Mouse (Mus musculus): ENCODE measurements around the gene Mpz. TPM values are rescaled to one million over a fixed set of nuclear protein-coding genes. Genes with fewer than 3 reads are reported as not detected.

Mpz gene
- polyA plus RNA-seq, 1 experiment from 2014 or later = not detected

- 80% methylated on average over 7 of the region's 8 CpGs for WGBS (ENCODE audit: missing documents)
- Histone ChIP-seq H3K79me2 (ENCODE audit: inconsistent target) (peaks cover 65% of the 10 kb centered on the region), H3K27ac (no peak overlapping the region), H3K36me3 (ENCODE audit: inconsistent target) (no peaks in the 10 kb centered on the region), H3K4me3 (ENCODE audit: inconsistent target) (no peak overlapping the region)
Observed at GRCm38 (mm10) chr1:171189046-171189445, 38.5 kb downstream of the Mpz start.

- no peak overlapping the region for H3K27ac ChIP-seq
- 80% methylated on average over 12 of the region's 14 CpGs for WGBS (ENCODE audit: missing documents)
Observed at GRCm38 (mm10) chr1:171189476-171190114, 39.1 kb downstream of the Mpz start.

GRCm38 (mm10) chr1:171190832-171191231 lies 40.3 kb downstream of the Mpz start:
- 97% methylated on average over 9 of the region's 9 CpGs for WGBS (ENCODE audit: missing documents)
- no peak overlapping the region for H3K27ac ChIP-seq

More at GRCm38 (mm10) chr1:171189476-171190114, 39.1 kb downstream of the Mpz start:
- H3K79me2 ChIP-seq (ENCODE audit: inconsistent target) = peaks cover 70% of the 10 kb centered on the region
- no peak overlapping the region for H3K4me3 ChIP-seq (ENCODE audit: inconsistent target)
- no peaks in the 10 kb centered on the region for H3K36me3 ChIP-seq (ENCODE audit: inconsistent target)

GRCm38 (mm10) chr1:171192283-171192682 lies 41.8 kb downstream of the Mpz start:
- no peak overlapping the region for H3K4me3 ChIP-seq (ENCODE audit: inconsistent target)
- H3K27ac ChIP-seq = no peak overlapping the region
- 93% methylated on average over 10 of the region's 10 CpGs for WGBS (ENCODE audit: missing documents)
- H3K79me2 ChIP-seq (ENCODE audit: inconsistent target) = peaks cover 59% of the 10 kb centered on the region
- no peaks in the 10 kb centered on the region for H3K36me3 ChIP-seq (ENCODE audit: inconsistent target)

More at GRCm38 (mm10) chr1:171190832-171191231, 40.3 kb downstream of the Mpz start:
- Histone ChIP-seq H3K4me3 (ENCODE audit: inconsistent target) (no peak overlapping the region), H3K36me3 (ENCODE audit: inconsistent target) (no peaks in the 10 kb centered on the region), H3K79me2 (ENCODE audit: inconsistent target) (peaks cover 74% of the 10 kb centered on the region)

- Histone ChIP-seq H3K79me2 (ENCODE audit: inconsistent target) (peaks cover 49% of the 10 kb centered on the region), H3K4me3 (ENCODE audit: inconsistent target) (no peak overlapping the region), H3K36me3 (ENCODE audit: inconsistent target) (no peaks in the 10 kb centered on the region), H3K27ac (no peak overlapping the region)
- WGBS (ENCODE audit: missing documents) = 90% methylated on average over 18 of the region's 18 CpGs
Observed at GRCm38 (mm10) chr1:171193093-171193840, 42.8 kb downstream of the Mpz start.

- H3K79me2 ChIP-seq (ENCODE audit: inconsistent target) = peaks cover 40% of the 10 kb centered on the region
- WGBS (ENCODE audit: missing documents) = 87% methylated on average over 11 of the region's 11 CpGs
- H3K27ac ChIP-seq = no peak overlapping the region
- no peak overlapping the region for H3K4me3 ChIP-seq (ENCODE audit: inconsistent target)
- H3K36me3 ChIP-seq (ENCODE audit: inconsistent target) = no peaks in the 10 kb centered on the region
Observed at GRCm38 (mm10) chr1:171193911-171194830, 43.7 kb downstream of the Mpz start.

- no peaks in the 10 kb centered on the region for H3K36me3 ChIP-seq (ENCODE audit: inconsistent target)
- peaks cover 31% of the 10 kb centered on the region for H3K79me2 ChIP-seq (ENCODE audit: inconsistent target)
- H3K4me3 ChIP-seq (ENCODE audit: inconsistent target) = peak overlapping the region; percentile 48
- 35% methylated on average over 20 of the region's 20 CpGs for WGBS (ENCODE audit: missing documents)
- H3K27ac ChIP-seq = no peak overlapping the region
Observed at GRCm38 (mm10) chr1:171195046-171195822, 44.7 kb downstream of the Mpz start.

- peak within 1 kb of the TSS; percentile 48 for H3K4me3 ChIP-seq (ENCODE audit: inconsistent target)
Observed at GRCm38 (mm10) chr1:171195887-171196397, 45.4 kb downstream of the Mpz start, which contains the start of gene Pcp4l1. TSS of gene Pcp4l1 (minus strand) at chr1:171196268.

GRCm38 (mm10) chr1:171199532-171199931 lies 49.0 kb downstream of the Mpz start:
- WGBS (ENCODE audit: missing documents) = 100% methylated on average over 1 of the region's 1 CpGs
- H3K4me3 ChIP-seq (ENCODE audit: inconsistent target) = no peak overlapping the region

More at GRCm38 (mm10) chr1:171195887-171196397, 45.4 kb downstream of the Mpz start, which contains the start of gene Pcp4l1:
- Histone ChIP-seq H3K79me2 (ENCODE audit: inconsistent target) (peaks cover 31% of the 10 kb centered on the region), H3K27ac (no peak within 1 kb of the TSS), H3K36me3 (ENCODE audit: inconsistent target) (no peaks in the 10 kb centered on the region)
- WGBS (ENCODE audit: missing documents) = under 1% methylated on average over 33 of the region's 33 CpGs

GRCm38 (mm10) chr1:171200769-171201168 lies 50.3 kb downstream of the Mpz start:
- Histone ChIP-seq H3K27ac (no peak overlapping the region), H3K4me3 (ENCODE audit: inconsistent target) (no peak overlapping the region), H3K79me2 (ENCODE audit: inconsistent target) (no peaks in the 10 kb centered on the region), H3K36me3 (ENCODE audit: inconsistent target) (no peaks in the 10 kb centered on the region)
- whole genome bisulfite sequencing (ENCODE audit: missing documents) = 100% methylated on average over 1 of the region's 1 CpGs

More at GRCm38 (mm10) chr1:171199532-171199931, 49.0 kb downstream of the Mpz start:
- Histone ChIP-seq H3K79me2 (ENCODE audit: inconsistent target) (peaks cover 10% of the 10 kb centered on the region; the same call in 1 of the 2 replicates), H3K27ac (no peak overlapping the region), H3K36me3 (ENCODE audit: inconsistent target) (no peaks in the 10 kb centered on the region)

GRCm38 (mm10) chr1:171203471-171204248 lies 53.1 kb downstream of the Mpz start:
- H3K4me3 ChIP-seq (ENCODE audit: inconsistent target) = no peak overlapping the region
- no peaks in the 10 kb centered on the region for H3K79me2 ChIP-seq (ENCODE audit: inconsistent target)
- WGBS (ENCODE audit: missing documents) = 71% methylated on average over 7 of the region's 11 CpGs
- H3K36me3 ChIP-seq (ENCODE audit: inconsistent target) = no peaks in the 10 kb centered on the region
- no peak overlapping the region for H3K27ac ChIP-seq

GRCm38 (mm10) chr1:171204249-171204644 lies 53.7 kb downstream of the Mpz start:
- no peaks in the 10 kb centered on the region for H3K36me3 ChIP-seq (ENCODE audit: inconsistent target)
- H3K79me2 ChIP-seq (ENCODE audit: inconsistent target) = no peaks in the 10 kb centered on the region
- H3K4me3 ChIP-seq (ENCODE audit: inconsistent target) = no peak overlapping the region
- no peak overlapping the region for H3K27ac ChIP-seq
- WGBS (ENCODE audit: missing documents) = 96% methylated on average over 7 of the region's 7 CpGs
